Mouse (Mus musculus) layer of hippocampus, postnatal 36 days (tissue): ENCODE measurements at regions not wholly inside any gene's neighbourhood (a gene's known extent, or its start where the extent isn't known, plus 50 kb on each side); places are given as distances from the start of the nearest gene placed in this dataset.
"Not testable (repeated sequence)": the region's sequence is repeated elsewhere in the genome, so short reads cannot be mapped to it uniquely, and the experiment has no call there.

Experiments used
- DNase-seq, 2 experiments: peaks; one replicate each; pipeline ENCODE4 v3.0.0; 2022

DNA sequence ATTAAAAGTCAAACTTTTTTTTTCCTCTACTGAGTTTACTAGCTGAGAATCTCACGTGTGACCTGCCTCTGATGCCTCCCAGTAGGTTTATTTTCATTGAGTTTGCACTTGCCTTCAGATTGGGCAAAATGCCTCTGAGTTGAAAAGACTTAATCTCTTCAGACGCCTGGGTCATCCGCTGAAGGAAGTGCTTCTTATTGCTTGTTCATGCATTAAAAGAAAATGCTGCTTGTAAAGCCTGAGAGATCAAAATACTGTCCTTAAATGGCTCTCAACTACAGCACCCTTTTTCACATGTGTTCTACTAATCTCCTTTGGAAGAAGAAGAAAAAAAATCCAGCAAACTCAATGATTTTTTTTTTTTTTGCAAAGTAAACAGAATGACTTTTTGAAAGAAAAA, 351.5 kb downstream of the Kcnh5 start:
- DNase-seq, result no peak

DNA sequence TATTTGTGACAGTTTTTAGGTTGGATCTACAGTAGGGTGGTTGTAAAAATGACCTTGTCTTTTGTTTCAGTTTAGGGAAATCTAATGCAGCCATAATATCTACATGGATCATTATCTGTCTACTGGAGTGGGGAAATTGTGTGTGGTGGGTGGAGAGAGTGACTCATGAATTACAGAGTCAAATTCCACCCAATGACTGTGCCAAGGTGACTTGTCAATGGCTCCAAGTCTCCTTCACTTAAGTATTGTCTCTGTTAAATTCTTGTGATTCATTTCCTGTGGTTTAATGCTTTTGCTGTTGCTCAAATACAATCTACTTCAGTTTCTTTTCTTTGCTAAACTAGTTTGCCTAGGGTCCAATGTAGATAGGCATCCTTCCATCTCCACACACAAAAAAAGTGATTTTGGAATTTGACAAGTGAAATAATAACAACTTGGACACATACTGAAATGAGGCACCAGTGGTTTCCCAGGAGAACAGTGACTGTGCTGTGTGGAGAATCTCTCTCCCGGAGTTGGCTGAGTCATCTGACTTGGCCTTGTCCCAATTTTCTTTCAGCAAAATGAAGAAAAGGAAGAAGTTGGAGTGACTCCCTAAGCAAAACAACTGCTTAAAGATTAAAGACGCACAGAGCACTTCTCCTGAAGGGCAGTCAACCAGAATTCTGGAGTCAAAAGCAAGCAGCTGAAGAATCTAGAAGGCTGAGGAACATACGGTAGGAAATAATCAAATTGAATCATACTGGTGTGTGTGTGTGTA, 352.2 kb downstream of the Kcnh5 start:
- DNase-seq, result peak in 1 of 2 experiments; percentile 7

- not testable (repeated sequence) for DNase-seq
These were observed 361.0 kb downstream of the Kcnh5 start for GRCm38 (mm10) chr12:74816181-74816580.

DNA sequence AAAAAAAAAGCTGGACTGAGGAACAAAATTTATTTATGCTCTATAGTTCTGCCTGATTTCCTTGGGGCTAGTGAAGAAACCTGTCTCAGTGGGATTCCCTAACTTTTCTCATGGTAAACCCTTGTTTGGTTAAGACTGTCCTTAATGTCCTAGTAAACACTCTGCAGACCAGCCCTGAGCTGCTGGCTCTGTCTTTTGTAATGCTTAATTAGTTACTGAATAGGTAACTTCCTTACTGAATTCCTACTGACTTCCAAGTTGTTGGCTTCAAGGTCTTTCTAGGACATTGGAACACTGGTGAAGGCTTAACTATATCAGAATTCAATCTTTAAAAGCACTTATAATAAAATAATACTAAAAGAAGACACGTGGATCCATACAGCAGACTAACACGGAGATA, 368.6 kb downstream of the Kcnh5 start:
- DNase-seq, result not testable (repeated sequence)

GRCm38 (mm10) chr12:74807926-74808325, 369.2 kb downstream of the Kcnh5 start:
- DNase-seq, result not testable (repeated sequence)

- DNase-seq, result no peak
These were observed 373.2 kb downstream of the Kcnh5 start for GRCm38 (mm10) chr12:74803740-74804512.

DNA sequence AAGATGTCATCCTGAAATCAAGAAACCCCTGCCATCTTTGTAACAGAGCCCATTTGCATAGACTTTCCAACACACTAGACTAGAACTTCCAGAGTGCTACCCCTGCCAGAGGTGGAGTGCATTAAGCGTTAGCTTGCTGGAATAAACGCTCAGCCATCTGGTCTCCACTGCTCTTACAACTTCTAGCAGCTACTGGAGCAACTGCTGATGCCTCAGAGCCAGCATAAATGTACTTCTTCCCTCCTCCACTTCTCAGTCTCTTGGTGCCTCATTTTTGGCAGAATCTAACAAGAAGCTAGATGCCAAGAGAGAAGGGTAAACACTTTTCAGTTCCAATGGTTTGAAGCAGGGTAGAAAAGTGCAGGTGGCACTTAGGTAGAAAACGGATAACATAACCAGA, 385.1 kb downstream of the Kcnh5 start:
- peak; percentile 14 to 28 for DNase-seq

- DNase-seq, result no peak
These were observed 414.8 kb downstream of the Kcnh5 start for GRCm38 (mm10) chr12:74762284-74762683.

GRCm38 (mm10) chr12:74745051-74745450, 428.9 kb upstream of the Gm11042 start:
- no peak for DNase-seq

GRCm38 (mm10) chr12:74728866-74729265, 412.7 kb upstream of the Gm11042 start:
- DNase-seq, result no peak

- DNase-seq, result no peak
These were observed 363.0 kb upstream of the Gm11042 start for GRCm38 (mm10) chr12:74679149-74679548.

- DNase-seq, result no peak
These were observed 361.6 kb upstream of the Gm11042 start for GRCm38 (mm10) chr12:74677835-74678234.

- no peak for DNase-seq
These were observed 342.2 kb upstream of the Gm11042 start for GRCm38 (mm10) chr12:74658406-74658805.

GRCm38 (mm10) chr12:74657036-74657648, 340.9 kb upstream of the Gm11042 start:
- no peak for DNase-seq

DNA sequence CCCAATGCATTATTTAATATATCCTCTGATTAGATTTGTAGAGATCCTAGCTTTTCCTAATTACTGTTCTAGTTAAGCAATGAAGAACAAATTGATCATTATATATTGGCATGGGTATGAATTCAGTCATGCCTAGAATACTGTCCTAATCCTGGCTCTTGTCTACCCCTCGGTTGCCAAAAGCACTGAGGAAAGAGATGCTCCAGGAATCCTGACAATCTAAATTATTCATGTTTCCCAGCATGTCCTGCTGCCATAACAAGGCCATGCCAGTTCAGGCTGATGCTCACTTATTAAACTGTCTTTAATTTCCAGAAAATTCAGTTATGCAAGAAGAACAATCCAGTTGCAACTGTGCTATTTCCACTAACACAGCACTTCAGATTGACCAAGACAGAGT, 335.1 kb upstream of the Gm11042 start:
- no peak for DNase-seq

GRCm38 (mm10) chr12:74632827-74633226, 316.6 kb upstream of the Gm11042 start:
- DNase-seq, result no peak

DNA sequence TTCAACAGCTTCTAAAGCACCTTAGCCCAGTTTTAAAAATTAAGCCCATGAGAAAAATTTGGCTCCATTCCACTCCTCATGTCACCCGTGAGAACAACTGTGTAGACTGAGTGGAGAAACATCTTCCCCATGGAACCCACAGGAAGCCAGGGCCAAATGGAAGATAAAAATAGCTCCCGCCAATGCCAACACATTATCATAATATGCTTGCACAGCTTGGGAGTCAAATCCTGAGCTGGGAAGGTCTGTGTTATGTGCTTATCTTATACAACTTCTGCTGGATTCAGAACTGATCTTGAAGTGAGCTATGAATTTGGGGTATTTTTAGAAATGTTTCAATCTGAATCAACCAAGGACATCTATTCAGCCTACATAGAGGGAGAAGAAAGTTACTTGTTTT, 279.0 kb upstream of the Gm11042 start:
- no peak for DNase-seq

DNA sequence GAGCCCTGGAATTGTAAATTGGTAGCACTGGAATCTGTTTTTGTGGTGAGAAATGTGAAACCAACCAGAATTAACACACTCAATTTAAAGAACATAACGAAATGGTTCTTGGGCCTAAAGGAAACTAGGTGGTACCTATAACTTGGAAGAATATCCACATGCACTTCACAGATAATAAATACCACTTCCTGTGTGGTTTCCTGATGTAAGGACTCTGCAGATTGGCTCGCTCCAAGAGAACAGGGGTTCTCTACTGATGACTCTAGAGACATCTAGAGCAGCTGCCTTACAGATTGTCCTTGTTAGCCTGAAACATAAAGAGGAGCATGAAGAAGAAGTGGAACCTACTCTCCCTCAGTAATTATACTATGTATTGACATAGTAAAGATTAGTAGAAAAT, 238.4 kb upstream of the Gm11042 start:
- no peak for DNase-seq

- DNase-seq, result no peak
These were observed 228.0 kb upstream of the Gm11042 start for GRCm38 (mm10) chr12:74544172-74544571.

GRCm38 (mm10) chr12:74534882-74535281, 218.7 kb upstream of the Gm11042 start:
- no peak for DNase-seq

DNA sequence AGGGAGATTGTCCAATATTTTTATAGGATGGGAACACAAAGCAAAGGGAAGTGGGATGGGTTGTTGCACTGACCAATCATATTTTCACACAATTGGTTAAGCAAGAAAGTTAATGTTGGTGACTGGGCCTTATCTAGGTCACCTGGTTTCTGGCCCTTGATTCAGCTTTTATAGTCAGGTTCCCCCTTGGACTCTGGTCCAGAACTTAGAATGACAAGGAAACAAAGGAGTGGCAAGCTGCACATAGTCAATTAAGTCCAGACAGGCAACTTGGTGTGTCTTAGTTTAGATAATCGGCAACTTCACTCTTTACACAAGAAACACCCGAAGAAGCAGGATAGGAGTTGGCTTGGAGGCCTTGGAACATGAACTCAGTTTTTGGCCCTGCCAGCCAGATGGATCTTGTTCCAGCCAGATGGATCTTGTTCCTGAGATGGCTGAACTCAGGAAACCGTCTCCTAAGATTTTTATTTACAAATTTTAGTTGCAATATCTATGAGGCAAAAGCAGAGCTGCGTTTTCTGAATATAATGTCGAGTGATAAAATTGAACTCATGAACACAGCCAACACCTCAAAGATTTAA, 212.9 kb upstream of the Gm11042 start:
- DNase-seq, result no peak

- DNase-seq, result no peak
These were observed 211.0 kb upstream of the Gm11042 start for GRCm38 (mm10) chr12:74527190-74527621.

DNA sequence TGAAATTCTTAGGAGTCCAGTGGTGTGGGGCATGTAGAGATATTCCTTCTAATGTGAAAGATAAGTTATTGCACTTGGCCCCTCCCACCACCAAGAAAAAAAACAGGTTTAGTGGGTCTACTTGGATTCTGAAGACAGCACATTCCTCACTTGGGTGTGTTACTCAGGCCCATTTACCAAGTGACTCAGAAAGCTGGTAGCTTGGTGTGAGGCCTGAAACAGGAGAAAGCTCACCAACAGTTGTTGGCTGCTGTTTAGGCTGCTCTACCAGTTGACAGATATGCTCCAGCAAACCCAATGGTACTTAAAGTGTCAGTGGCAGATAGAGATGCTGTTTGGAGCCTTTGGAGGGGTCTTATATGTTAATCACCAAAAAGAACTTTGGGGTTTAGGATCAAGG, 207.8 kb upstream of the Gm11042 start:
- DNase-seq, result no peak
